Mouse (Mus musculus): ENCODE data around the gene Rgl3. TPM values are rescaled to one million over a fixed set of nuclear protein-coding genes. Genes with fewer than 3 reads are reported as not detected.

The Rgl3 gene
- 1 to 10 TPM in 1 of 2 experiments, under 1 TPM in 1; 0.90 to 1.4 TPM for total RNA-seq (2021)

DNA sequence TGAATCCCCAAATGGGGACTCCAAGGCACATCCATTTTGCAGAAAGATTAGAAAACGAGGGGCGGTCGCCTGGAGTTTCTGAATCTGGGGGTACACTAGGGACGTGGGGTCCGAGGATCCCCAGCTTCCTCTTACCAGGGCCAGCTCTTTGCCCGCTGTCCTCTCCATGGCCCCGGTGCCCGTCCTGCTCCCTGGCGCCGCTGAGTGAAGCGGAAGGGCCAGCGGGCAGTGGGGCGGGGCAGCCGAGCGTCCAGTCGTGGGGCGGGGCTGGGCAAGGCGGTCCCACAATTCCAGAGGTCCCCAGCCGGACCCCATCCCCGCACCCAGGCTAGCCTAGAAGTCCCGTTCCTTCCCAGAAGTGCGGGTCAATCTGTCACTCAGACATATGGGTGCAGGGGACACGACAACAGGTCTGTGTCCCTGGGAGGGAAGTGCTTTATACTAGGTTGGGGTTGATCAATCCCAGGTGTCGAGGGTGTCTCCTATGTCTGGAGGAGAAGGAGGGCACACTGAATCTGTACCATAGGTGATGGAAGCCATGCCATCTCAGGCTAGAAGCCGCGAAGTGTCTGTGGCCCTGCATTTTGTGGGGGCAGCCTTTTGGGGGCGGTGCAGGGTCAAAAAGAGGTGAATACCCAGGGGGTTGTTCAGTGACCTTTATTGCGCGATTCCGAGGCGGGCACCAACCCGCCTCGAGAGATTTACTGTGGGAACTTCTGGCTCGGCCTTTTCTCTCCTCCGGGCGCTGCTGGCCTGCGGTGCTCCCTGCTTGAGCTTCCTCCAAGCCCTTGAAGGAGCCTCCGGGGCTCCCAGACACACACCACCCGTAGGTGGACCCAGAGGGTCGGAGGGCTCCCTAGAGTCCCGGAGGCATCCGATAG lies at the start of gene Rgl3:
Gene Rgl3 (minus strand): TSS at position 217 of the 881 bp plus-strand sequence.
- DNase-seq = no peak
- intact Hi-C loops (cut with DNase I) = no loop called here

DNA sequence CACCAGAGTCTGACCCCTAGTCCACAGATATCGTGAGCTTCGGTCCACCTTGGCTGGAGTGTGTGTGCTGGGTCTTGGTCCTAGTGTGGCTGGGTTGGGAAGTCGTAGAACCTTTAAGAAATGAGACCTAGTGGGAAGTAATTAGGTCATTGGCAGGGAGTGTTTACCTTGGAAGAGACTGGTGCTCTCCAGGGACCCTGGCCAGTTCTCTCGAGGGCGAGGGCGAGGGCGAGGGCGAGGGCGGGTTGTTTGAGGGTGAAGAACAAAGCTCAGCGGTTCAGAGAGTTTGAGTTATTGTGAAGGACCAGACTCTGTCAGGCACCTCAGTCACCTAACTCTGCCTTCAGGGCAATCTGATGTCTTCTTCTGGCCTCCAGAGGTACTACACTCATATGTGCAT lies 48.6 kb upstream of the Rgl3 start:
- DNase-seq = no peak
- intact Hi-C loops (cut with DNase I) = no loop called here

DNA sequence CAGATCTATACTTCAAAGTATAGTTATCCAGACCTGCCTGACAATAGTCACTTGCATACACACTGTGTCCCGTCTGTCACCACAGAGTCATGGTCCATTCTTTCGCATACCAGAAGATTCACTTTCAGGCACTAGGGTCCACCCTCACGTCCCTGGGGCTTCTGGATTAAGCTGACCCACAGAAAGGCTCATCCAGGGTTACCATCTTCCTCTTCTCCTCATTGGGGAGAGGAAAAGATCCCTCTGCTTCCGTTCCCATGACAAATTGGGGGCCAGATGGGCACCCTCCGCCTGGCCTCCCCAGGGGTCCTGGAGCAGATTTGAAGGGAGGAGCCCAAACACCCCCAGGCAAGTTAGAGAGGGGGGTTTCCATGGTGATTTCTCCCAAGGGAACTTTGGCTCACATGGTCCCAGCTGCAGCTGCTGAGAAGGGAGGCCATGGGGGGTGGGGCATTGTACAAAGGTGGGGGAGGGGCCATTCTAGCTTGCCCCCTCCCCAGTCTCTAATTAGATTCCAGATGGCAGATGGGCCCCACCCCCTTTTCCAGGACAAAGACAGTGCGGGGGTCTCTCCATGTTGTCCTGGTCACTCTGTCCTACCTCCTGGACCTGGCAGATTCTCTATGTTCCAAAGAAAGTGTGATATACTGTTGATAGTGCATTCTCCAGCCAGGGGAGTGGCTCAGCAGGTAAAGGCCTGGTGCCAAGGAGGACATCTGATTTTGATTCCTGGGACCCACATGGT lies 46.2 kb upstream of the Rgl3 start:
- peak; percentile 77 for DNase-seq

DNA sequence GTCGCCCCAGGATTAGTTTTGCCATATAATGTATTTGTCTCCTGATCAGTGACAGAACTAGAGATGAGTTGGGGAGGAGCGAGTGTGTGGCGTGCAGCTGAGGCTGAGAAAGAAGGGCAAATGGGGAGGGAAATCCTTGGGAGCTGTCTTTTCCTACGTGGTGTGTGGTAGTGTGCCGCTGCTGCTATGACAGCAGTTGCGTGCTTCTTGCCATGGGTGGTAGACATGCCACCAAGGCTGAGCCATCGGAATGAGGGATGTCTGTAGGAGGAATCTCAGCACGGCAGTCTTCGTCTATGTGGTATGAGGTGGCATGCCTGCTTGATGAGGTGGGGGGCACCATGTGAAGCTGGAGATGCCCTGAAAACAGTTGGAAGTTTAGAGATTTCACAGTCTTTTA lies 41.1 kb upstream of the Rgl3 start:
- intact Hi-C loops (cut with DNase I) = no loop called here
- DNase-seq = no peak

More for the DNA sequence above, 46.2 kb upstream of the Rgl3 start:
- intact Hi-C loops (cut with DNase I) = no loop called here

- intact Hi-C loops (cut with DNase I) = no loop called here
- no peak for DNase-seq
Observed at GRCm38 (mm10) chr9:22028467-22028866, 39.2 kb upstream of the Rgl3 start.

DNA sequence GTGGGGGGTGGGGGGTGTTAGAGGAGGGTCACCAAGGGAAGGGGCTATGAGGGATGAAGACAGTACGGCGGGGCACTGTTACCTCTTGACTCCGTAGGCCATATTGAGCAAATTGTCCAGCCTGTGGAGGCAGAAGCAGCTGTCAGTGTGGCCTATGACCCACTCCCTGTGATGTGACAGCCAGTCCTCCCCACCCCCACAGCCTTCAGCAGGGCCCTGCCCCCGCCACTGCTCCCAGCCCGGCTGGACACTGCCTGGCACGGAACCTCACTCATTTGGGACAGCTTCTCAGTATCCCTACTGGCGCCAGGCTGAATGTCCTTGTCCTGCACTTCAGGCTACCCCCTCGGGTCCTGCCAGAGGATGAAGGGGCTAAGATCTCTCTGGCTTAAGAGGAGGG lies 35.3 kb upstream of the Rgl3 start:
- intact Hi-C loops (cut with DNase I) = no loop called here

GRCm38 (mm10) chr9:22017208-22017825 lies 28.1 kb upstream of the Rgl3 start:
- DNase-seq = peak; percentile 62
- intact Hi-C loops (cut with DNase I) = no loop called here

More for the DNA sequence above, 35.3 kb upstream of the Rgl3 start:
- DNase-seq = no peak

DNA sequence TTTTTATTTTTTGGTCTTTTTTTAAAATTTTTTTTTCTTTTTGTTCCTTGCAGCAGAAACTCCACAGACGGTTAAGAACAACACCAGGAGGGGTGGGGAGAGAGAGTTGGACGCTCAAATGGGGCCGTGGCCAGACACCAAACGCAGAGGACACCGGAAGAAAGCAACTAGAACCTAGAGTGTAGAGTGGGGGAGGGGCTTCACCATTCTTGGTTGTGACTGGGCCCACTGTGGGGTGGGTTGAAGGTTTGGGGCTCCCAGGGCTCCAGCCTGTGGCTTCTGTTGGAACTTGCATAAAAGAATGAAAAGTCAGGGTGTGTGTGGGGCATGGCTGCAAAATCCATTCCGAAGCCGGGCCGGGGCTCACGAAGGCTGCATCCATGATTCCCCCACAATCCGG lies 27.0 kb upstream of the Rgl3 start:
- intact Hi-C loops (cut with DNase I) = no loop called here
- DNase-seq = no peak

GRCm38 (mm10) chr9:22012731-22013130 lies 23.5 kb upstream of the Rgl3 start:
- intact Hi-C loops (cut with DNase I) = no loop called here
- DNase-seq = no peak

DNA sequence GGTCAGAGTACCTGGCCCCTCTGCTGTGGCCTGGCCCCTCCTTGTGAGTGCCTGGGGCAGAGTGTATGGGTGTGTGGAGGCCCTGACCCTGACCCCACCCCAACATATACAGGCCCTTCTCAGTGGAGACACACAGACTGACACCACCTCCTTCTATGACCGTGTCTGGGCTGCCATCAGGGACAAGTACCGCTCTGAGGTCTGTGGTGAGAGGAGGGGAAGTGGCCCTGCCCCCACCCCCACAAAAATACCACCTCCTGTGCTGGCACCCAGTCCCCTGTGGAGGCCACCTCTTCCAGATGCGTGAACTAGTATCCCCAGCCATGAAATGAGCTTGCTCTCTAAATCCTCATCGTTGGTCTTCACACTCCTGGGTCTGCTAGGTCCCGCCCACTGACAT lies 21.8 kb upstream of the Rgl3 start:
- no peak for DNase-seq
- intact Hi-C loops (cut with DNase I) = no loop called here

DNA sequence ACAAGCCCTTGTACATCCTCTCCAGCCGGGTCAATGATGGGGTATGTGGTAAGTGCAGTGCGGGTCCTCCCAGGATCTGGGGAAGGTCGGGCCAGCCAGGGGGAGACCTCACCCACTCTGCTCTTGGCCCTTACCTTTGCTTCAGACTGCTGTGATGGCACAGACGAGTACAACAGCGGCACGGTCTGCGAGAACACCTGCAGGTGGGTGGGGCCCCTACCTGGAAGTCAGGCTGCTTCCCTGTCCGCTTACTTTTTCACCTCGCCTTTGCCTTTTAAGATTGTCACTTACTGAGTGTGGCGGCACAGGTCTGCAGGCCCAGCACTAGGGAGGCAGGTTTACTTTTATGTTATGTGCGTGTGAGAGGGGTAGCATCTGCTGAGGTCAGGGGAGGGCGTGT lies 15.3 kb upstream of the Rgl3 start:
- intact Hi-C loops (cut with DNase I) = no loop called here

GRCm38 (mm10) chr9:22003163-22003554 lies 13.9 kb upstream of the Rgl3 start:
- intact Hi-C loops (cut with DNase I) = no loop called here
- no peak for DNase-seq

More for the DNA sequence above, 15.3 kb upstream of the Rgl3 start:
- DNase-seq = no peak

DNA sequence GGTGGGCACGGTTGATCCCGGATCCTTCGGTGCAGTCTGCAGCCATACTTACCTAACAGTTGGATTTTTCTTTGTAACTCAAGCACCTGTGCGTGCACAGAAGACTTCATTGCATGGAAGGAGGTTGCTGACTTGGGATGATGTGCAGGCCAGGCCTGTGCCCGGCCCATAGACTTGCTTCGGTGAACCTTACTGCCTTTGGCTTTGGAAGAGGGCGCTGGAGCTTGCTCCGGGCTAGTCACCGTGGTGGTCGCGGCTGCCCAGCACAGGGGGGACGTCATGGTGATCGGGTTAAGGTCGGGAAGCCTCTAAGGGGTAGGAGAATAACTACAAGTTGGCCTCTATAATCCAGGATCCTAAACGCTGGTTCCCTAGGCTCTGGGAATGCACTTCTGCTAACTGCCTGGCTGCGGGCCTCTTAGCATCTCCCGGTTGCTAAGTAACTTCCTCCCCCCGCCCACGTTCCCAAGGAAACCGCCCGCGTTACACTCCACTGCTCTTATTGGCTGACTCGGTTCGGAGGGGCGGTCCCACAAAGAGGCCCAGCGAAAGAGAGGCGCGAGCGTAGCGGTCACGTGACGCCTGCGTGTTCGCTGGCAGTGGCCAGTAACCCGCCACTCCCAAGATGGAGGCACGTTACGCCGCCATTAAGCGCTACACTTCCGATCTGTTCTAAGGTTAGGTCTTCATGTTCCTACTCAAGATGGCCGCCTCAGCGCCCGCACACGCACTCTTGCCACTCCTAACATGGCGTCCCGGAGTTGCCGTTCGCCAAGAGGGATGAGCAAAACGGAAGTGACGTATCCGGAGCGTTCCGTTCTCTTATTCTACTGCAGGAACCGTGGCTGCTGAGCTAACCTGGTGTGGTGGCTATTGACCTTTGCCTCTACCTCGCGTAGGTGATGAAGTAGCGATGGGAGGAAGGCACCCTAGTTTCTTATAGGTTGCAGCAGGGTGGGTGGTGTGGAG lies 13.2 kb upstream of the Rgl3 start, which contains the start of the genes Ccdc151 and Prkcsh:
Gene Ccdc151 (minus strand): TSS at position 441 of the 969 bp plus-strand sequence.
Gene Prkcsh (plus strand): TSS at position 613 of the 969 bp plus-strand sequence.
- intact Hi-C loops (cut with DNase I) = no loop called here
- peak; percentile 99 for DNase-seq

GRCm38 (mm10) chr9:22001633-22002032 lies 12.4 kb upstream of the Rgl3 start:
- intact Hi-C loops (cut with DNase I) = no loop called here
- DNase-seq = no peak

DNA sequence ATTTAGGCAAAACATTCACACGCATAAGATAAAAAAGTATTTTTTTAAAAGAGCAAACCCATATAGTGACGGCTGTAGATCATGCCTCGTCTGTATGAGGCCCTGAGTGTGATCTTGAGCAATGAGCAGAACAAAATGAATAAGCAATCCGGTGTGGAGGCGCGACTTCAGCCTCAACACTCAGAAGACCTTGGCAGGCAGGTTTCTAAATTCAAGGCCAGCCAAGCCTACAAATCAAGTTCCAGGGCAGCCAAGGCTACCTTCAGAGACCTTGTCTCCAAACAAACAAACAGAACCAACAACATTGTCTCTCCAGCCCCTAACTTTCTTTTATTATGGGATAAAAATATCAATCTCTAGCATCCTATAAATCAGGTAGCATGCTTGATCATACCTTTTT lies 11.1 kb upstream of the Rgl3 start:
- DNase-seq = no peak
- intact Hi-C loops (cut with DNase I) = no loop called here

DNA sequence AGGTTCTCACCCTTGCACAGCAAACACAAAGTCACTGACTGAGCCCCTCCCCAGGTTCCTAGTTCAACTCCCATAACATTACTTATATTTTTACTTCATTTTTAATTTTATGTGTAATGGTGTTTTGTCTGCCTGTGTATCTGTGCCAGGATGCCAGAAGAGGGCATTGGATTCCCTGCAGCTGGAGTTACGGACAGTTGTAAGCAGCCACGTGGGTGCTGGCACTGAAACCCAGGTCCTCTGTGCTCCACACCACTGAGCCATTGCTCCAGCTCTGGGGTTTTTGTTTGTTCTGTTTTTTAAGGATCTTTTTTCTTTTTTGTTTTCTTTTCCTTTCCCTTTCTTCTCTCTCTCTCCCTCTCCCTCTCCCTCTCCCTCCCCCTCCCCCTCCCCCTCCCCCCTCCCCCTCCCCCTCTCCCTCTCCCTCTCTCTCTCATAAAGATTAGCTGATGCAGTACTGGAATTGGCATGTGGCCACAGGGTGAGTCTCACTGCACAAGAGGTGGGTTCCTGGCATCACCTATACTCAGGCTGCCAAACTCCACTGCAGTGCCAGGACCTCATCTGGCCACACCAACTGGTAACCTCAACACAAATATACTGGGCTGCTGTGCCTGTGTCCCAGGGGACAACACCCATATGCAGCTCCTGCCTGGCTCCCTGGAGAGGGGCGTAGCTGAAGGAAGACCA lies 7.1 kb upstream of the Rgl3 start:
- no peak for DNase-seq
- intact Hi-C loops (cut with DNase I) = no loop called here

- intact Hi-C loops (cut with DNase I) = no loop called here
- no peak for DNase-seq
Observed at GRCm38 (mm10) chr9:21992227-21992626, 3.0 kb upstream of the Rgl3 start.

DNA sequence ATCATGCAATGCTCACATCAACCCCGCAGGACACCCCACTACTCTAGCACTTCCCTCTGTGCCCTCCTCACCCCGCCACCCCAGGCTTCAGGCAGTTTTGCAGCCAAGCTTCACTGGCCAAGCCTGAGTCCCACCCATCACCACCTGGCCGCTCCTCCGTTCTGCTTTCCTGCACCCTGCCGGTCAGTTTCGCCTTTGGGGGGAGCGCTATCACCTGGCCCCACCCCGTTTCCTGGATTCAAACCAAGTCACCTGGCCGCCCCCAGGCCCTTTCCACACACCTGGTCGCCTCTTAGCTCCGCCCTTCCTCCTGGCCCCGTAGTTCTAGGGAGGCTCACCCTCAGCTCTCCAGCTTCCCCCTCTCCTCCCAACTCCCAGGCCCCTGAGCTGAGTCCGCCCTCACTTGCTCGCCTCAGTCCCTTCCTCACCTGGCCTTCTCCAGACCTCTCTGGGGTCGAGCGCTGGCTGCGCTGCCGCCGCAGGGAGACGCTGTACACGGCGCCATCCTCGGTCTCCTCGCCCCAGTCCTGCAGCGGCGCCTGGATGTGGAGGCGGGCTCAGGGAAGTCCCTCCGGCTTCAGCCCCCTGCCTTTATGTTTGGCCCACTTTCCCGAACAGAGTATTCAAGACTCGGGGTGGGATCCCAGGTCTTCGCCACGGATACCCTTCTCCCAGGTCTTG lies 685 bp downstream of the Rgl3 start:
- intact Hi-C loops (cut with DNase I) = no loop called here
- DNase-seq = no peak

Measured in left cerebral cortex, postnatal 4 days (tissue).